Mouse (Mus musculus): Measurements from ENCODE around the gene Pdpr.
A peak's percentile ranks its signal among the peaks of the same experiment; 100 is the strongest.
"Not testable (repeated sequence)": the region's sequence is repeated elsewhere in the genome, so short reads cannot be mapped to it uniquely, and the experiment has no call there.

The Pdpr gene

DNA sequence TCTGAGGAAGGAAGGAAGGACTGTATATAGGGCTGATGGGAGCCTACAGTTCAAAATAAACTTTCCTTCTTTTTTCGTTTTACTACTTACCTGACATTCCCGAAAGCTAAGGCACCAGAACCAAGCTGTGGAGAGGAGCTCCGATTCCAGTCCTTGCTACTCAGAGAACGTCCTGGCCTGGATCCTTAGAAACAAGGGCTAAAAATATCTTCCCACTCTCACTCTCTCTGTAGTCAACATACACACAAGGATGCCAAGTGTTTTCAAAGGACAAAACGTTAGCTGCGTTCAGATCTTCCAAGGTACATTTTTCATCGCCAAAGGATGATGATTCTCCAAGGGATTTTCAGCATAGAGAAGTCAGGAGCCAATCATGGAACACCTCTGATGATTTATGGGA, 2.7 kb upstream of the Pdpr start:
- peak; percentile 23 for DNase-seq

DNA sequence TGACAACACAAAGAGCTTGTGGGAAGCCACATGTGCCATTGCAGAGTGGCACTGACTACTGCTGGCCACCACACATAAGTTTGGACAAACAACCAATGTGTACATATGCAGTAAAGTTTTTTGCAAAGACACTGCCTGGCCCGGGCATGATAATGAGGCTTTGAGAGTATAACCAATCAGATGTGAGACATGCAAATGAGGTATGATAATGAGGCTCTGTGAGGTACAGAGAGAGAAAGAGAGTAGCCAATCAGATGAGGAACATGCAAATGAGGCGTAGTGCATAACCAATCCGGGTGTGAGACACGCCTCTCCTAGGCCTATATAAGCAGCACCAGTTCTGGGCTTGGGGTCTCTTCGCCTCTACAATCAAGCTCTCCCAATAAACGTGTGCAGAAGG, 2.1 kb upstream of the Pdpr start, which contains the start of gene Clec18a:
Clec18a (minus strand) TSS at position 101 of the 400 bp plus-strand sequence.
- DNase-seq = not testable (repeated sequence)

DNA sequence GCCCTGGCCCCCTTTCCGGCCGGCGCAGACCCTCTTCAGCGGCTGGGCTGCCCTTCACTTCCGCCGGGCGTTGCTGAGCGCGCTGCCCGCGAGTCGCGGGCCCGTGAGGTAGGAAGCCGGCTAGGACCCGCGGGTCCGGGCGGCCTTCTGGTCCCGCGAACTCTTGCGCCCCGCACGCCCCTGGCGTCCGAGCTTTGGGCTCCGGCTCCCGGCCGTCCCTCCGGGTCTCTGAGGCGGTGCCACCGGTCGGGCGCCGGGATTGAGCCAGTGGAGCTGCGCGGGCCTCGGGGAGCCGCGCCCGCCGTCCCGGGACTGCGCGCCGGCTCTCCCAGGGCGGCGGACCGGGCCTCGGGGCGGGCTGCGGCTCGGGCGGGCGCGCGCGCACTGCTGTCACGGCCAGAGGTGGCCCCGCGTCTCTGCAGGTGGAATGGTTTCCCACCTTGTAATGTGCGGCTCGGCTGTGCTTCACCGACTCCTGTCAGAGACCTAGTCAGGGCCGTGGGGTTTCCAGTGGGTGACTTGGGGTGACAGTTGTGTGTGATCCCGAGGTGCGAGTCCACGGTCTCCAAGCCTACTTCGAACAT, 381 bp downstream of the Pdpr start:
- peak; percentile 10 for DNase-seq

DNA sequence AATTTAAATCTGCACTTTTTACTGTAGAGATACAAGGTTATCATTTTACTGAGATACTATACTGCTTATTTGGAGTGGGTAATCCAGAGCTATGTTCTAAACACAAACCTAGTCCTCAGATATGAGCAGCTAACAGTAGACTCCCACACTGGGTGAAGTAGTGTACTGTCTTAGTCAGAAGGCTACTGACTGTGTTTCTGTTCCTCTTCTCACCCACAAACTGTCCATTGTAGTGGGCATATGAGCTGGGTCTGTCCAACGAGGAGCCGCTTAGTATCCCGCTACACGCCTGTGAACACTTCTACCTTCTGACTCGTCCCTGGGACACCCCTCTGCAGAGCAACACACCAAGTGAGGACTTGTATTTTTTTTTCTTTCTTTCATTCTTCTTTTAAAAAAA, 20.5 kb downstream of the Pdpr start:
- DNase-seq = no peak

DNA sequence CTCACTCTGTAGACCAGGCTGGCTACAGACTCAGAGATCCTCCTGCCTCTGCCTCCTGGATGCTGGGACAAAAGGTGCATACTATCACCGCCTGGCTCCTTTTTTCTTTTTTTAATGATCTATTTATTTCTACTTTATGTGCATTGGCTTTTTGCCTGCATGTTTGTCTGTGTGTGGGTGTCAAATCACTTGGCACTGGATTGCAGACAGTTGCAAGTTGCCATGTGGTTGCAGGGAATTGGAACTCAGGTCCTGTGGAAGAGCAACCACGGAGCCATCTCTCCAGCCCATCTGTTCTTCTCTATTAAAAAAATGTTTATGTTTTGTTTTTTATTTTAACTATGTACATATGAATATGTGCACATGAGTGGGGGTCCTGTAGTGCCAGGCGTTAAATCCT, 25.1 kb downstream of the Pdpr start:
- DNase-seq = peak; percentile 59

DNA sequence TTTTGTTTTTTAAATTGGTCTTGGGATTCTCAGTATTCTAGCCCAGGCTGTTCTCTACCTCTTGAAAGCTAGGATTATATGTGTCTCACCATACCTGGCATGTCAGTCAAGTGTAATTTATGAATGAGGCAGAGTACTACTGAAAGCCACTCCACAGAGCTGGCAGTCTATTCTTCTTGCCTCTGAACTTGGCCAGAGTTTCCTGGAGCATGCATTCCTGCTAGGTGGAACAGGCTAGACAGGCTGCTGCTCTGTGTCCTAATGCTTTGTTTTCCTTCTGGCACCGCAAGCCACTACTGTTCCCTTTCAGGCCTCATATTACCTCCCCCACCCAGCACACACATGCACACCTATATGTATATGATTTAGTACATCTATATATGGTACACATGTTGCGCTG, 36.3 kb downstream of the Pdpr start:
- no peak for DNase-seq

DNA sequence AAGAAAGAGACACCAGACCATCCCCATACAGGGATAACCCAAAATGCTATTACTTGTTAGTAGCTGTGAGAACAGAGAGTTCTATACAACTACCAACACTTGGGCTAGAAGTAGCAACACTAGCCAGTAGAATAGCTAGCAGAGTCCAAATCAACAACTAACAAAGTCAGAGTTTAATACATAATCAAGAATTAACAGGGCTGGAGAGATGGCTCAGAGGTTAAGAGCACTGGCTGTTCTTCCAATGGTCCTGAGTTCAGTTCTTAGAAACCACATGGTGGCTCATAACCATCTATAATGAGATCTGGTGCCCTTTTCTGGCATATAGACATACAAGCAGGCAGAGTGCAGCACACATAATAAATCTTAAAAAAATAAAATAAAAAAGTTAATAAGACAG, 48.1 kb downstream of the Pdpr start:
- no peak for DNase-seq

DNA sequence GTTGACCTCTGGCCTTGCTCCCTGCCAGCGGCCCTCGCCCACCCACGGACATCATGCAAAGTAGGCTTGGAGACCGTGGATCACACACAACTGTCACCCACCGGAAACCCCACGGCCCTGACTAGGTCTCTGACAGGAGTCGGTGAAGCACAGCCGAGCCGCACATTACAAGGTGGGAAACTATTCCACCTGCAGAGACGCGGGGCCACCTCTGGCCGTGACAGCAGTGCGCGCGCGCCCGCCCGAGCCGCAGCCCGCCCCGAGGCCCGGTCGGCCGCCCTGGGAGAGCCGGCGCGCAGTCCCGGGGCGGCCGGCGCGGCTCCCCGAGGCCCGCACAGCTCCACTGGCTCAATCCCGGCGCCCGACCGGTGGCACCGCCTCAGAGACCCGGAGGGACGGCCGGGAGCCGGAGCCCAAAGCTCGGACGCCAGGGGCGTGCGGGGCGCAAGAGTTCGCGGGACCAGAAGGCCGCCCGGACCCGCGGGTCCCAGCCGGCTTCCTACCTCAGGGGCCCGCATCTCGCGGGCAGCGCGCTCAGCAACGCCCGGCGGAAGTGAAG, 50.5 kb downstream of the Pdpr start:
- DNase-seq = not testable (repeated sequence)

DNA sequence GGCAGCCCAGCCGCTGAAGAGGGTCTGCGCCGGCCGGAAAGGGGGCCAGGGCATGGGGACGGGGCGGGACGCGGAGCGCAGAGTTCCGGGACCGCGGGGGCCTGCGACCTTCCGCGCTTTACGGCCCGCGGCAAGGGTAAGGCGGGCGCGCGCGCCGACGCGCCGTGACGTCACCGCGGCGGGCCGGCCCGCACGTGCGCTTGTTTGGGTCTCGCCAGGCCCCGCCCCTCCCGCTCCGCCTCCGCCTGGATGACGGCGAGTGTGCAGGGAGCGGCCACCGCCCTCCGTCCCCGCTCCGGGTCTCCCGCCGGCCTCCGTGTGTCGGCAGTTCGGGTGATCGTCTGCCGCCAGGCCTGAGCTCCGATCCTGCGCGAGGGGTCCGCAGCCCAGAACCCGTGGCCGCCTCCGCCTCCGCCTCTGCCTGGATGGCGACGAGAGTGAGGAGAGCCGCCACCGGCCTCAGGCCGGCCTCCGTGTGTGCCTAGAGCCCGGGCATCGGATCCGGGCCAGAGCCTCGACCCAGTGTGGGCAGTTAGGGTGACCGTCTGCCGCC, 51.1 kb downstream of the Pdpr start:
- peak; percentile 92 for DNase-seq

DNA sequence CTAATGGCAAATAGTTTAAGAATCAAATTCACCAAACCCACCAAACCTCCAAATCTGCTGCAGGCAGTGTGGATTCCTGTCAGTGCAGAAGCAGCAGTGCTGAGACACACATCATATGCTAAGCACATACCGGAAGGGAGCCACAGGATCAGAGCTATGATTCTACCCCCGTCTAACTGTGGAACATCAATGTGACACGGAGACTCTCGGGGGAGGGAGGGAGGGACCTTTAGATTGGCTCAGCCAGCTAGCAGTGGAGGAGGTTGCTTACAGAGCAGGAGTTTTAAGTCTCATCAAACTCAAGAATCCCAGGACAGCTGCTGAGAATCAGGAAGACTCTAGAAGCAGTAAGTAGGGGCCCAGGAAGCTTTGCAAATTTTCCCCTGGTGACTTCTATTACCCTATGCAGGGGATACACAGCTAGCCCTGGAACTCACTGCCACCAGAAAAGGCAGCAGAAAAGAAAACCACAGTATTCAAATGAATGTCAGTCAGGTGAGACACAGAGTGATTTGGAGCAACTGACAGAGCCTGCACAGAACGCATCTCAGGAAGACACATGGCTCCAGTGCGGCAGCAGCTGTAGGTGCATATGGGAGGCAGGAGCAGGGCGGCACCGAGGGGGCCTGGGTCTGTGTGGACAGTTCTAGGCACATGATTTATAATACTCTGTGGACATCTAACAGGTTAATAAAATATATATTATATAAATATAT, 61.4 kb downstream of the Pdpr start:
- no peak for DNase-seq

DNA sequence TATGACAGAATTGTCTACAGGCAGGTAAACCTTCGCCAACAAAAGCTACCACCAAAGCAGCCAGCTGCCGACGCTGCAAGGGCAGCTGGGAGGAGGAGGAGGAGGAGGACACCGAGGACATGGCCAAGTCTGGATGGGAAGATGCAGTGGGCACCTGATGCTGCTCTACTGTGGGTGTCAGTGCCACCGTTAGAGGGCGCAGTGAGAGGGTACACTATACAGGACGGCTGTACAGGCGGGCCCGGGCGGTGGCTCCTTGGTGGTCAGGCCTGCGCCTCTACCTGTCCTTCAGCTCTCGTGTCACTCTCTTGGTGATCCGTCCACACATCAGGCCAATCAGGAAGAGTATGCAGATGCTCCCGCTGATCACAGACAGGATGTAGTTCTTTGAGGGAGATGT, 63.2 kb downstream of the Pdpr start:
- DNase-seq = peak; percentile 38

DNA sequence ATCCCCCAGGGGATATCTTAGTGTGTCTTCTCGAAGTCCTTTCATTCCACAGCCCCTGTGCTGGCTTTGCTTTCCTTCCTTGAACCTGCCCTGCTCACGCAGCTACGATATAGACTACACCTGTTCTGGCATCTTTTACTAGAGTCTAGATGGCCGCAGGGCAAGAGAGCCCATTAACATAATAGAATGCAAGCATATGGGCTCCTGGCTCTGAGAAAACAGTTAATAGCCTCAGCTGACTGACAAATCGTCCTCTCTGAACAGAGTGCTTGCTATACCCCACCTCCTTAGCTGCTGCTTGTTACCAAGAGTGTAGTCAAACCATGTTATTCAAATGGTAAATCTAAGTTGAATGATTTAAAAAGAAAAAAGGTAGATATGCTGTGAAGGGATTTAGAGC, 77.2 kb downstream of the Pdpr start:
- no peak for DNase-seq

DNA sequence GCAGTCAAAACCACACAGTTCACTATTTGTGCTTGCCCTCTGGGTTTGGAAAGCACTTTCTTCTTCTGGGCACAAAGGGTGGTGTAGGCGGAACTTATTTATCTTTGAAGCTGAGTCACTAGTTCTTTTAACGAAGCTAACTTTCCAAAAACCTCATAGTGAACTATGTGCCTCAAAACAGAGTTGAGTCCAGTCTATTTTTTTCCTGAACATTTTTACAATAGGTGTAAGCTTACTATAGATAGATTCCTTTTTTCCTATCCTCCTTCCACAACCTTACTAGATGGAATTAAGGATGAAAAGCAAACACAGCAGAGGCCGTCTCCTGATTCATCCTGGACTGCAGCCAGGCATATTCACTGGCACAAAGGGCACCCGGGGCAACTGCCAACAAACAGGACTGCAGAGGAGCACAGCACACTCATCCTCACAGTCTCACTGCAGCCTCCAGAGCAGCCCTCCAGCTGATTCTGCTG, 91.1 kb downstream of the Pdpr start:
- DNase-seq = peak; percentile 47

All from layer of hippocampus, adult 9-11 months (tissue).